Mouse (Mus musculus): ENCODE measurements at regions not wholly inside any gene's neighbourhood (a gene's known extent, or its start where the extent isn't known, plus 50 kb on each side); places are given as distances from the start of the nearest gene placed in this dataset.
A peak's percentile ranks its signal among the peaks of the same experiment; 100 is the strongest.

DNA sequence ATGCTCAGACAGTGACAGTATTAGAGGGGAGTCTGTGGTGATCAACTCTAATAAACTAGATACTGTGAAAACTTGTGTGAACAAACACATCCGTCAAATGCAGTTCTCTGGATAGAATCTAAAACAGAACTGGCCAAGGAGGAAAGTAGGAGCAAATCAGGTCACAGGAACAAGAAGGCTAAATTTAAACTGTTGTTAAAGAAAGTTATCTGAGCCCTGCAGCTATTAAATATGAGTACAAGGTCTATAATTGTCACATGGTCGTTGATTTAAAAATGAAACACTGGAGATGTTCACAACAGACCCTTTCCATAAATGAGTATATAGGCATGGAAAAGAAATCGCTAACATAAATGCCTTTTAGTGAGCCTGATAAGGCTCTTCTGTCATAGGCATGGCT, 156.4 kb downstream of the Sptssa start:
- no peak for DNase-seq (ENCODE audit: low spot score in 2 of 2)
- Histone ChIP-seq H3K27ac (no peak overlapping the region), H3K4me3 (no peak overlapping the region)
- TF ChIP-seq CTCF (conservative IDR thresholded peaks at IDR 0.05), result no peak

DNA sequence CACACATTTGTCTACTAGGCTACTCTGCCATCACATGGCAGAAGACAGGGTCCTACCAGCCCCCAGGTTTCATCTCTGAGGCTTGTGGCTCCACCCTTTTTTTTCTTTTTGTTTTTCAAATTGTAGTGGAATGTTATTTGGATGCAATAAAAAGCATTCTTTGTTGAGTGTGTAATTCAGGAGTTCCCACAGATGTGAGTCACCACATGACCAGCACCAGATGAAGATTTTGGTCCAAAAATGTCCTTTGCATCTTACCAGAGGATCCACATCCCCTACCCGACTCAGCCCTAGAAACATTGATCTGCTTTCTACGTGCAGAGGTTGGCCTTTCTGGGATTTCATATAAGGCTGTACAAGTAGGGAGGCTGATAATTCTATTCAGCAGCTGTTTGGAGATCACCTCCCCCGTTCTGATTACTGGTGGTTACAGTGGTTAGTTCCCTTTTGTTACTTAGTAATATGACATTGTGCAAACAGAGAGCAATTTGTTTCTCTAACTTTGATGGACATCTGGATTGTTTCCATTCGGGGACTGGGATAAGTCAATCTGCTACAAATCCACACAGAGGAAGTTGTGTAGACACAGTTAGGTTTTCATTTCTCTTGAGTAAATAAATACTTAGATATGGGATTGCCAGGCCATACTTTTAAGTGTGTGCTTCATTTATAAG, 160.5 kb downstream of the Sptssa start:
- DNase-seq (ENCODE audit: low spot score in 2 of 2), result no peak
- no peak overlapping the region for H3K27ac ChIP-seq
- H3K4me3 ChIP-seq, result no peak overlapping the region
- TF ChIP-seq CTCF (conservative IDR thresholded peaks at IDR 0.05), result no peak

DNA sequence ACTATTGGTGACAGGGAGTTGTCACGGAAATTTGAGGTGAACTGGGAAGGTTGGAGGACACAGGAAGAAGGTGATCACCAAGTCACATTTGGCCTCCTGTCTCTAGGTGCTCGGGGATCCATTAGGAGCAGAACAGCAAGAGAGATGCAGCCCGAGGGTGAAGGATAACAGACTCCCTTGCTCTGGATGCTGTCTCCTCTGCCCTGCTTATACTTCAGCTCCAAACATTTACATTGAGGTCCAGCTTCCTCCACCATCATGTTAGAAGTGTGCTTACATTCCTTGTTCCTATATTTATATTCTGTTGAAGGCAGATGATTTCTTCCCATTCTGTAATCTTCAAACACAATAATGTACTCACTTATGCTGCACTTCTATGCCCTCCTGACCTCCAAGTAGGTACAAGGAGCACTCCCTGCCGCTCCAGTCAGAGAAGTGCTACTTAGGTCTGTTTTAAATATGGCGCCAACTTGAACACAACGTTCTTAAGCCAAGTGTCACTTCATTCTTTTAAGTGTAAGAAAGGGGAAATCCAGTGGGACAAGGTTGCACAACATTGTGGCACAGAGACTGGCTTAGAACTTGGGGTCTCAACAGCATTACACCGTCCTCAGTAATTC, 161.5 kb downstream of the Sptssa start:
- DNase-seq (ENCODE audit: low spot score in 2 of 2), result no peak
- H3K27ac ChIP-seq, result no peak overlapping the region
- H3K4me3 ChIP-seq, result no peak overlapping the region
- no peak for TF ChIP-seq CTCF (conservative IDR thresholded peaks at IDR 0.05)

DNA sequence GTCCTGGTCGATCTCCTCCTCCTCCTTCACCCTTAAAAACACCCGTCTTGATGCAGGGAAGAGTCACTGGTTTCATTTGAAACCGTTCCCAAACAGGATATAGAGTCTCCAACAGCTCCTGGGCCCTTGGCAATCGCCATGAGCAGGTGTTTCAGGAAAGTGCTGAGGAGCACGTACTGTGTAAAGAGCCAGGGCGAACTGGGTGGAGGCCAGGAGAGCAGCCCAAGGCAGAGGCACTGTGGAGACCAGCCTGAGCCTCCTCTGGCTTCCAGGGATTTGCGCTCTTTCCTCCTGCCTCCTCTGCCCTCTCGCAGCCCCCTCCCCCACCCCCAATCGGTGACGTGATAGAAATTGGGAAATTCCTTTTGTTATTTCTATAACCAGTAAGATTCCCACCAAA, 163.6 kb downstream of the Sptssa start:
- no peak for TF ChIP-seq CTCF (conservative IDR thresholded peaks at IDR 0.05)

DNA sequence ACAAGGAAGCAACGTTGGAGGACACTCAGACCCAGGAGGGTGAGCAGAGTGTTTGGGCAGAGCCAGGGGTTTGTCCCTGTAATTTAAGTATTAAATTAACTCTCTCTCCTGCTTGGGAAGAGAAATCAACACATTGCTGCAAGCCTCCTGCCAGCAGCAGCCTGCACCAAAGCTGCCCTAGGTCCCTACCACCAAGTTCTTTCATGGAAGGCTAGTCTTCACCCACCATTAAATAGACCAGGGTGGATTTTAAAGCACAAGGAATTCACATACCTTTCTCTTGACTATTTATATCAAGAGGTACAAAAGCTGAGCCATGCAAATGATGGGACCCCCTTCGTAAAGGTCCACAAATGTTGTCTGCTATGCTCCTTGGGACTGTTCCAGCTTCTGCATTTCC, 165.9 kb downstream of the Sptssa start:
- H3K27ac ChIP-seq, result no peak overlapping the region
- TF ChIP-seq CTCF (conservative IDR thresholded peaks at IDR 0.05), result no peak
- H3K4me3 ChIP-seq, result no peak overlapping the region
- no peak for DNase-seq (ENCODE audit: low spot score in 2 of 2)

More for the DNA sequence above, 163.6 kb downstream of the Sptssa start:
- no peak overlapping the region for H3K4me3 ChIP-seq
- DNase-seq (ENCODE audit: low spot score in 2 of 2), result no peak
- H3K27ac ChIP-seq, result no peak overlapping the region

DNA sequence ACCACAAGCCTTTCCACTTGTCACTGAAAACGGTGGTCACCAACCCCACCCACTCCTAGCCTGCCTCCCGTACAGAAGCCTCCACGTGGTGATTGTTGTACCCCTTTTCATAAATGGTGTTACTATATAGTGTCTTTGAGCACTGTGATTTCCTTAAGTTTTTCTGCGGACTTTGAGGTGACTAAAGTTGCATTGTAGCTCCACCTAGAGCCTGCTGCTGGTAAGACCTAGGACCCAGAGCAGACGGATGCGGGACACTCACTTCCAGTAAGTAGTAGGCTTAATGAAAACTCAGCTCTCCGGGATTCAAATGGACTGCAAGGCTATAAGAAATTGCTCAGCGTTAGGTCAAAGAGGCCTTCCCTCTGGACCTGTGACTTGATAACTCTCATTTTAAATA, 166.7 kb downstream of the Sptssa start:
- Histone ChIP-seq H3K27ac (no peak overlapping the region), H3K4me3 (no peak overlapping the region)
- peak; percentile 96 for TF ChIP-seq CTCF (conservative IDR thresholded peaks at IDR 0.05)
- peak; percentile 61 to 78 for DNase-seq (ENCODE audit: low spot score in 2 of 2)

DNA sequence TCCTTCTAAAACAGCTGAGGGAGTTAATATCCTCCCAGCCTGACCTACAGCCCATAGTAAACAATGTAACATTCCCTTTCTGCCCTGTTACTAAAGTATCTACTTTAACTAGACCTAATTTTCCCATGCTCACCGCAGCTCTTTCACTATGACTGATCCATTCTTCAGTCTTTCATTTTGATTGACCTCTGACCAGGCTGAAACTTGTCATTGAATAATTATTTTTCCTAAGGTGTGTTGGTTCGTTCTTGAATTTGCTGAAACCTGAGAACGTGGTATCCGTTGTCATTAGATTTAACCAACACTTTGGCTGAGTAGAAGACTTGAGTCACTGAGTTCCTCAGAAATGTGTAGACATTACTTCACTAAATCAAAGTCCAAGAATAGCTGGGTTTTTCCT, 168.7 kb downstream of the Sptssa start:
- H3K4me3 ChIP-seq, result no peak overlapping the region
- H3K27ac ChIP-seq, result no peak overlapping the region
- TF ChIP-seq CTCF (conservative IDR thresholded peaks at IDR 0.05), result no peak
- no peak for DNase-seq (ENCODE audit: low spot score in 2 of 2)

DNA sequence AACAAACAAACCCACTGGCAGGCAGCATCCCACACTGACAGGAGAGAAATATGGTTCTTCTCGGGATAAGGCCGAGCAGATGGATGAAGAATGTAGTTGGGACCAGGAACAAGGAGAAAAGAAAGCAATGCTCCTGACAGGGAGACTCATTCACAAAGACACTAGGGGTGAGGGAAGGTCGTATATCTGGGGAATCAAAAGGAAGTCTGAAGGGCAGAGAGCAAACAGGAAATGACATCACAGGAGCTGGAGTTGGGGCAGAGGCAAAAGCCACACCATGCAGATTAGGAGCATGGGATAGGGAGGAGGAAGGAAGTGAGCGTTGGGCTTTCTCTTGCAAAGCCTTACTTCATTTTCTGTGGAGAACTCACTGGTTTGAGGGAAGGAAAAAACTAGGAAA, 174.4 kb downstream of the Sptssa start:
- no peak overlapping the region for H3K27ac ChIP-seq
- H3K4me3 ChIP-seq, result no peak overlapping the region
- no peak for DNase-seq (ENCODE audit: low spot score in 2 of 2)
- no peak for TF ChIP-seq CTCF (conservative IDR thresholded peaks at IDR 0.05)

DNA sequence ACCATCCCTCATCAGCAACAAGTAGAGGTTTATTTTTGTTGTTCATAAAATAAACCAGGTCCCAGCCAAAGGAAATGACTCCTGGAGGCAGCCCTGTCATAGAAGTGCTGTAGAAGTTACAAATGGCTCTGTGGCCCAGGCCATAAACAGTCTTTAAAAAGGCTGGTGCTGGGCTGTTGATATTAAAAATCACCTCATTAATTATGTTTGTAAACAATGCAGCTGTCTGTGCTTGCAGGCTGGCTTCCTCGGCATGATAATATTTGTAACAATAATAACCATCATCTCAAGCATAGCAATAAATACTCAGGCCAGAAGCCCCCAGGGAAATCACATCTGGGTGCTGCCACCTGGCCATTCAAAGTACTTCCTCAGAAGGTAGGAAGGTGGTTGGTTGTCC, 176.5 kb downstream of the Sptssa start:
- Histone ChIP-seq H3K27ac (no peak overlapping the region), H3K4me3 (no peak overlapping the region)
- no peak for TF ChIP-seq CTCF (conservative IDR thresholded peaks at IDR 0.05)
- no peak for DNase-seq (ENCODE audit: low spot score in 2 of 2)

DNA sequence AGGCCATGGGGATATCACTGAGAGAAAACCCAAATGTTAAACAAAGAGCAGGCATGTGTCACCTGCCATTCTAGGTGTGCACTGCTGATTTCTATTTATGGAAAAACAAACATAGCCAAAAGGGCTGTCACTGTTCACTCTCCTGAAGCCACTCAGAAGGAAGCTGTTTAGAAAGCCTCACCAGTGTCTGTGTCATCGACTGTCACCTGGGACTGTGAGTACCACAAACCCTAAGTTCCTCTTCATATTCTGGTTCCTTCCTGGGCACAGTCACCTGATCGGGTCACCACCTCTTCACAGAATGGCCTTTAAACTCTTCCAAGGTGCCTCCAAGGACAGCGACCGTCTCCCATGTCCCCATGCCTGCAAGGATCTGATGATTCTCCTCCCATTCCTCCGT, 183.5 kb downstream of the Sptssa start:
- DNase-seq (ENCODE audit: low spot score in 2 of 2), result no peak
- no peak for TF ChIP-seq CTCF (conservative IDR thresholded peaks at IDR 0.05)
- H3K27ac ChIP-seq, result no peak overlapping the region

DNA sequence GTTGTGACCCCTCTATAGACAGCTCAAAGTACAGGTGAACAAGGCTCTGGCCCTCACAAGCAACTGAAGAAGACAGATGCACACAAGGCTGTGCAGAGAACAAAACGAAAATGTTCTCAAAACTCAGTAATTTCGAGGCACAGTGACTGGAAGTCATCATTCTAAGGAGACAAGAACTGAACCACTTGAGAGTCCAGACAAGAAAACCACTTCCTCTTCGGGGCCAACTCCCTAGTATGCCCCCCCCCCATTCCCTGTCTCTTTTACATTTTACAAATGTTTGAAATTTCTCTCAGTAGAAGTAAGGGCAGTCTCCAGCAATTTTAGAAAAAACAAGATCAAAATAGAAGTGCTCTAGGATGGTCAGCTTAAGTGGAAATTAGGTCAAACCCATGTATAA, 184.0 kb downstream of the Sptssa start:
- Histone ChIP-seq H3K4me3 (no peak overlapping the region), H3K27ac (no peak overlapping the region)
- TF ChIP-seq CTCF (conservative IDR thresholded peaks at IDR 0.05), result no peak
- DNase-seq (ENCODE audit: low spot score in 2 of 2), result no peak

More for the DNA sequence above, 183.5 kb downstream of the Sptssa start:
- H3K4me3 ChIP-seq, result no peak overlapping the region

DNA sequence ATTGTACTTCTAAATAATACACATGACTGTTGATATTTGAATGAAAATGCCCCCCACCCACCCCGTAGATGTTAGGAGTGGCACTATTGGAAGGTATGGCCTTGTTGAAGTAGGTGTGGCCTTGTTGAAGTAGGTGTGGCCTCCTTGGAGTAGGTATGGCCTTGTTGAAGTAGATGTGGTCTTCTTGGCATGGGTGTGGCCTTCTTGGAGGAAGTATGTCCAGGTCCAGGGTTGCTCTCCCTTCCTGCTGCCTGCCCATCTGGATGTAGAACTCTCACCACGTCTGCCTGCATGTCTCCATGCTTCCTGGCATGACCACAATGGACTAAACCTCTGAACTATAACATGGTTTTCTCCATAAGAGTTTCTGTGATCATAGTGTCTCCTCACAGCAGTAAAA, 188.7 kb downstream of the Sptssa start:
- Histone ChIP-seq H3K4me3 (no peak overlapping the region), H3K27ac (no peak overlapping the region)
- no peak for DNase-seq (ENCODE audit: low spot score in 2 of 2)
- no peak for TF ChIP-seq CTCF (conservative IDR thresholded peaks at IDR 0.05)

DNA sequence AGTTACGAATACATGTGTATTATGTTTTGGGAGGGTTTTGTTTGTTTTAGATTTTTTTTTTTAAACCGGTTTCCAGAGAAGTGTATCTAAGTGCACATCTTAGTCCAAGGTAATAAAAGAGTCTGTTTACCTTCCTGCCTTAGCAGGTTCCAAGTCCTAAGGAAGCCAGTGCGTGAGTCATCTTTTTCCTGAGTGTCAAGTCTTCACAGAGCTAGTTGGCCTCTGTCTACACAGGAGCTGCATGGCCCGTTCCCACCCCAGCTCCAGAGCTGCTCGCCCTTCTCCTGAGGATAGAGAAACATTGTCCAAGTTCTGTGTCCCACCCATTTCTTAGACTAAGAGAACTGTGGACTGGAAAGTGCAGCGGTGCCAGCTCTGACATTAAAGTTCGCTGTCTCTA, 192.6 kb downstream of the Sptssa start:
- Histone ChIP-seq H3K4me3 (no peak overlapping the region), H3K27ac (no peak overlapping the region)
- DNase-seq (ENCODE audit: low spot score in 2 of 2), result no peak
- TF ChIP-seq CTCF (conservative IDR thresholded peaks at IDR 0.05), result no peak

DNA sequence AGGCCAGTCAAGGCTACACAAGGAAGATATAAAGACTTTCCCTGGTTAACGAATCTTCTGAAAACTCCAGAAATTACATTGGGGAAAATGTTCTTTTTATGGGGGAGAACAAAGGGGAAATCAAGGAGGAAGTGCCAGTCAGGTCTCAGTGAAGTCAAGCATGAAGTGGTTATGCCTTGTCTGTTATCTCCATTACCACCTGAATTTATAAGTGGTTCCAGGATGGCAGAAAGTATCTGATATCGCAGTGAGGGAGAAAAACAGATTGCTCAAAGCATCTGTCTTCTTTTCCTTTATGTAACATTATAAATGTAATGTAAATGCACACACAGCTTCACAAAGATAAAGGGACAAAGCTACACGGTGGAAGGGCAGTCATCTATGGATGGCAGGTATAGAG, 195.0 kb downstream of the Sptssa start:
- no peak overlapping the region for H3K27ac ChIP-seq
- TF ChIP-seq CTCF (conservative IDR thresholded peaks at IDR 0.05), result no peak
- DNase-seq (ENCODE audit: low spot score in 2 of 2), result no peak
- H3K4me3 ChIP-seq, result no peak overlapping the region
